ENCODE assay signal across 16 mouse cellular contexts in genomic region chr14:24807061-24807460, GRCm38 (mm10).
DNase-seq lines count a peak whose midpoint lies in the region; ATAC-seq and TF ChIP-seq lines count a peak whose summit lies in the region.
"Had no signal": no experiment of that assay in that cellular context is flagged by ENCODE, and none has a peak within 500 bp of the region (broad histone marks: within the 10 kb centered on the region; RNA-seq: fewer than 3 reads in every experiment).

No protein-coding gene starts in this region.

- no peaks in the 10 kb centered on the region for H3K27me3 ChIP-seq in kidney, embryonic 15.5 days
- H3K27me3 ChIP-seq: heart, embryonic 13.5 days; hindbrain, embryonic 15.5 days; stomach, embryonic 15.5 days had no signal

- intact Hi-C loops in gastrocnemius, adult 2 months (cut with DNase I): no loop called here

- peaks cover 21% of the 10 kb centered on the region for H3K4me1 ChIP-seq in kidney, embryonic 15.5 days
- H3K4me1 ChIP-seq: hindbrain, embryonic 15.5 days; stomach, embryonic 15.5 days had no signal

- peak overlapping the region; percentile 68 for H3K27ac ChIP-seq in kidney, embryonic 15.5 days
- no peak overlapping the region for H3K27ac ChIP-seq in gastrocnemius, adult 2 months
- H3K27ac ChIP-seq: heart, embryonic 13.5 days; hindbrain, embryonic 15.5 days; left cerebral cortex, adult 2 months; stomach, embryonic 15.5 days had no signal

- no peaks in the 10 kb centered on the region for H3K36me3 ChIP-seq in kidney, embryonic 15.5 days
- H3K36me3 ChIP-seq: heart, embryonic 13.5 days; hindbrain, embryonic 15.5 days; stomach, embryonic 15.5 days had no signal

- H3K4me2 ChIP-seq in kidney, embryonic 15.5 days: no peak overlapping the region
- H3K4me2 ChIP-seq: heart, embryonic 13.5 days; hindbrain, embryonic 15.5 days; stomach, embryonic 15.5 days had no signal

- H3K4me3 ChIP-seq in kidney, embryonic 15.5 days (replicated peaks): no peak overlapping the region
- H3K4me3 ChIP-seq in gastrocnemius, adult 2 months: no peak overlapping the region
- H3K4me3 ChIP-seq: heart, embryonic 13.5 days; hindbrain, embryonic 15.5 days; left cerebral cortex, adult 2 months; myocyte; stomach, embryonic 15.5 days had no signal

- H3K9me3 ChIP-seq in kidney, embryonic 15.5 days (replicated peaks): no peaks in the 10 kb centered on the region
- H3K9me3 ChIP-seq: heart, embryonic 13.5 days; hindbrain, embryonic 15.5 days; stomach, embryonic 15.5 days had no signal

- DNase-seq in kidney, postnatal 10 days: no peak
- DNase-seq in right cerebral cortex, adult 18-20 months: peak; percentile 8
- no peak for DNase-seq in right cerebral cortex, postnatal 10 days (ENCODE audit: low spot score in 2 of 2)
- DNase-seq in forelimb bud, embryonic 11.5 days (ENCODE audit: low read depth, low spot score): peak; percentile 43
- no peak for DNase-seq in testis, postnatal 14 days (ENCODE audit: low spot score)
- no peak for DNase-seq in gastrocnemius, adult 2 months
- DNase-seq: adrenal gland, postnatal 25 days; kidney, postnatal 36 days; liver; thymus, postnatal 4 days had no signal

- ATAC-seq in kidney, embryonic 15.5 days (replicated peaks; ENCODE audit: low FRiP score): peak; percentile 85

- no peak overlapping the region for H3K9ac ChIP-seq in kidney, embryonic 15.5 days
- H3K9ac ChIP-seq: heart, embryonic 13.5 days; hindbrain, embryonic 15.5 days; stomach, embryonic 15.5 days had no signal

- TF ChIP-seq CTCF in gastrocnemius, adult 2 months (IDR thresholded peaks at IDR 0.05): no peak

- WGBS in kidney, embryonic 15.5 days: 10% methylated on average over 7 of the region's 7 CpGs

Comparison
In these comparisons a context has a peak if more than half of its experiments do, and no peak if none do; other contexts are left out.
1. DNase-seq: peak in right cerebral cortex, adult 18-20 months (single experiment) and forelimb bud, embryonic 11.5 days (single experiment); none in kidney, postnatal 10 days (single experiment), right cerebral cortex, postnatal 10 days (0 of 2), testis, postnatal 14 days (single experiment) and gastrocnemius, adult 2 months (single experiment).